Mouse (Mus musculus) thymus, postnatal 25 days (tissue): ENCODE measurements around the gene Dab1.

Source experiments
- DNase-seq: peaks from one replicate; pipeline ENCODE4 v3.0.0; 2022

Dab1 gene

DNA sequence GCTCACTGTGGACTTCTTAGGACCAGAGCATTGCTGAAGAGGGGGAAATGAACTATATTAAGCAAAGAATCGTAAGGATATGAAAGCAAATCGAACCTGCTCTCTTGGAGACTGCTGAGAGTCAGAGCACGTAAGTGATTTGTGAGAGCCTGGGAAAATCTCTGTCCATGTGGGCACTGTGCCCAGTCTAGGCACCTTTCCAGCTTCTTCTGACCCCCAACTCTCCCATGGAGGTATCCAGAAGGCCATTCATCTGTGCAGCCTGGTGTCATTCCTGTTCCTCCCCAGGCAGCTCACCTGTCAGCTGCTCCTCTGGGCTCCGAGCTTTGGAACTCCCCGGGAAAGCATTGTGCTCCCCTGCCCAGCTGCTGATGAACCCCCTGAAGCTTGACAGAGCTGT is 389.2 kb downstream of the Dab1 start:
- no peak for DNase-seq

- DNase-seq: no peak
Observed at GRCm38 (mm10) chr4:104011683-104012082, 392.5 kb downstream of the Dab1 start.

GRCm38 (mm10) chr4:104012150-104012549 is 393.0 kb downstream of the Dab1 start:
- no peak for DNase-seq

DNA sequence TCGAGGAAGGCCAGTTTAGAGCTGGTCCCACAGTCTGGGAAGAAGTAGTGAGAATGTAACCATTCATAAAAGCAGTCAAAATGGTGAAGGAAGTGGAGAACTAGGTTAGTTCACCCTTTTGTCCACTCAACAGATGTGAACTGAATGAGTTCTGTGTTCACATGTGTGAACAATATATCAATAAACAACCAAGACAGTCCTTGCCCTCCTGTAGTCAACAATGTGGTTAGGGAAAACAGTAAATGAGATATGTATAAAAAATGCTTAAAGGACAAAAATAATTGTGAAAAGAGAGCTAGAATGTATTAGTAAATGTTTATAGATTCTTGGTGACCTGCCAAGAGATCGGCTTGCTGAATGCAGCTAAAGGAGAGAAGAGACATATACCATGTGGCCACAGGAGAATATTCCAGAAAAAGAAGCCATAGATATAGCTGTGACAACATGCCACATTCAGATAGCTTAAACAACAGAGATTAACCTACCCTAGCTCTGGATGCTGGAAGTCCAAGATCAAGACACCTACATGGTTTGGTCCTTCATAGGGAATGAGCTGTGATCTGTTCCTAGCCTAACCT is 406.0 kb downstream of the Dab1 start:
- DNase-seq: no peak

DNA sequence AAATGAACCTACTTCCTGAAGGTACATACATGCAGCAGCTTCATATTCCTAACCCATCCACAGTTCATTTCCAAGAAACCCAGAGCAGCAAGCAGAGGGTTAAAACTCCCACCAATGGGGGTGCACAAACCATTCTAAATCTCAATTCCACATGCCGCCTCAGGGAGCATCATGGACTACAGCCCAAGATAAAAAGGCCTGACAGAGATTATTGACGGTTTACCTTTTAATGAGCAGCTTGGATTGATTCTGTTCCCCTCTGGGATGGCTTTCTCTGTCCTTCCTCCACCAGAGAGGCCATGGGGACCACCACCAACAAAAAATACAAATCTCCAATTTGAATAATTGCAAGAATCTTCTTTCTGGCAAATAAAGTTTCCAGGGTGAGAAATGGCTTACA is 407.7 kb downstream of the Dab1 start:
- DNase-seq: no peak

- no peak for DNase-seq
Observed at GRCm38 (mm10) chr4:104027239-104027638, 408.1 kb downstream of the Dab1 start.

DNA sequence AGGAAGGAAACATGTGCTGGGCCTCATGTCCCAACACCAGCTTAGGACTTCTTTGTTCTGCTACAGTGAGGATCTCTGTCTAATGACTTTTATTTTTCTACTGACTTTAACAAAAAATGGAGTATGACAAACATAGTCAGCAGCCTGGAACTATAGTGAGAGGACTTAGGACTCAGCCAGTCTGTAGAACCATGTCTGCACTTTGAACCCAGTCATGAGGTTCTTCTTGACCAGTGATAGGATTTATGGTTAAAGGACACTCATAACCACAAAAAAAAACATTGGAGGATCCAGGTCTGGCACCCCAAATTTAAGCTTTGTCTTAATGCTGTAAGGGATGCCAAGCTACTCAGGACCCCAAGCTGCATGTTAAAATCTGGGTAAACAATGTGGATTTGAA is 416.9 kb downstream of the Dab1 start:
- DNase-seq: no peak

- no peak for DNase-seq
Observed at GRCm38 (mm10) chr4:104039588-104039987, 420.4 kb downstream of the Dab1 start.

DNA sequence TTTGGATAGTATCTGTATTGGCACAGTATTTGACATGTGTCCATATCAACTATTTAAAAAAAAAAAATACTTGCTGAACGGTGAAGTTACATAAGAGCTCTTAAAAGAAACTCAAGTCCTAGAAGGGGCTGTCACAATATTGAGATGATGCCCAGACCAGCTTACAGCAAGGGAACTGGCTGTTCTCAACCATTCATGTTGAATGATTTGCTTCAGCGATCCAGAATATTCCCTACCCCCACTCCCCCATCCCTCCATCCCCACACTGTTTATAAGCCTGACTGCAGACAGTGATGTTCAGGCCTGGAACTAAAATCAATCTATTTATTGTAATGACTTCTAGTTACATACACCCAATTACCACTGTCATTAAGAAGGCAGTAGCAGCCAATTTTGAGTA is 424.3 kb downstream of the Dab1 start:
- no peak for DNase-seq

DNA sequence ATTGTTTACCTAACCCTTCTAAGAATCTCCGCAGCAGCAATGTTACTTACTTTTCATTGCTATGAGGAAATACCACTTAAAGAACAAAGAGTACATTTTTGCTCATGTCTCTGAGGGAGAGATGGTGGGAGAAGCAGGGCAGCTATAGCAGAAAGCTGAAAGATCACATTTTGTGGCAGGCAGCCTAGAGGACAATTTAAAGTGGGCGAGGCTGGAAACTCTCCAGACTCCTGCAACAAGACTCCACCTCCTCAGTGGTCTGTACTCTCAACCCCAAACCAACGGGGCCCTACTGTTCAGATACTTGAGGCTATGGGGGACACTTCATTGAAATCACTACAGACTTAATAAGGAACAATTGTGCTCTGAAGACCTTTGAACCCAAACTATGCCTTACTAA is 425.5 kb downstream of the Dab1 start:
- DNase-seq: no peak

- DNase-seq: no peak
Observed at GRCm38 (mm10) chr4:104047966-104048804, 429.0 kb downstream of the Dab1 start.

DNA sequence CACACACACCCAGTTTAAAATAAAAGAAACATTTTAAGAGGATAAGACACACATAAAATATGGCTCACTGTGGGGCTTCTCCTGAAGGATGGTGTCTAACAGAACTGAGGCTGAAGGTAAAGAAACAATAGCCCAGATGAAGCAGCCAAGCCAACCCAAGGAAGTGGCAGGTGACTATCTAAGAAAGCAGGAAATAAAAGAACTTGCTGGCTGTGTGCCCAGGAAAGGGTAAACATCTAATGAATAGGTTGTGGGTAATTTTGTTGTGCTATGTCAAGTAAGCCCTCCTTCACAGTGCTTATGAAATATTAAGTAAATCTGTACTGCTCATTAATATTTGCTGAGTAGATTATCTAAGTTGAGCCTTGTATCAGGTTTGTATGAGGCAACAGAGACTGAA is 438.0 kb downstream of the Dab1 start:
- DNase-seq: no peak

DNA sequence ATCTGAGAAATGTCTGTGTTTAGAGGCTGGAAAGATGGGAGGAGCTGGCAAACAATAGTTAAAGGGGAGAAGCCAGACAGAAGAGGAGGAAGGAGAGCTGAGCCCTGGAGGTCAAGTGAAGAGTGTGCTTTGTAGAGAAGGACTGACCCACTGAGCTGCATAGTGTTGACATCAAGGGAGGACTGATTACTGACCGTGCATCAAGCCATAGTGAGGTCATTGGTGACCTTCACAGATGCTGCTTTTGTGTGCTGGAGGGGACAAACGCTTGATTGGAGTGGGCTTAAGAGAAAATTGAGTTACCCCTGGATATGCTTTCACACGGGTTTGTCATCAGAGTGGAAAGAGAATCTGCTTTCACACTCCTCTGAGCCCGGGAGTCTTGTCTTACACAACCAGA is 440.4 kb downstream of the Dab1 start:
- DNase-seq: no peak

DNA sequence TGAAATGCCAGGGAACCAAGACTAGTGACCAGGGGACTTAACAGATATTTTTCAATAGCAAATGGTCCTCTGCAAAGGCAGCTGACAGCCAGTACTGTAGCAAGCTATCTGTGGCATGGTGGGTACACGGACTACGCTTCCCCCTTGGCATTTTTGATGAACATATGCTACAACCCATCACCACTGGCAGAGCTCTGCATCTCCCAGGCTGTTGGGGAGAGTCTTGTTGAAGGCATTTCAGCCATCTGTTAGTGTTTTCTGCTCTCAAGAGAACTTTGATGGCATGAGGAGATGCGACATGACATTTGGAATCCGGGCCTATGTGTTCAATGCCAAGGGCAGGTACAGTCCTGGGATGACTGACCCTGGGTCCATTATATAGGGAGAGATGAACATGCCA is 443.2 kb downstream of the Dab1 start:
- no peak for DNase-seq

DNA sequence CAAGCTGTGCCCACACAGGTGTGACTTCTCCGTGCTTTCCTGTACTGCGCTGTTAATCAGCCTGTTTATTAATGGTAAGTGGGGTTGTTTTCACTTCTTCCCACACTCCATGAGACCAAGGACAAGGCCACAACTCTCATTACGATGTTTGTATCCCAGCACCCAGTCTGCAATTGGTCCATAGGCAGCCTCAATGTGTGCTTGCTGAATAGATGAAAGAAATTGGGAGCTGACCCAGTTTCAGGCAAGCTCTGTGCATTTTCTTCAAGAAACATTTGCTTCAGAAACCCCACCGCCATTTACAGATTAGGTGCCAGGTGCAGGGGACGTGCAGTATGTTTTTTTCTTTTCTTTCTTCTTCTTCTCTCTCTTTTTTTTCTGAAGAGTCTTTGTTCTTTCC is 447.7 kb downstream of the Dab1 start:
- no peak for DNase-seq

GRCm38 (mm10) chr4:104067748-104068147 is 448.6 kb downstream of the Dab1 start:
- DNase-seq: no peak

GRCm38 (mm10) chr4:104071296-104071695 is 452.1 kb downstream of the Dab1 start:
- no peak for DNase-seq

GRCm38 (mm10) chr4:104073920-104074459 is 454.8 kb downstream of the Dab1 start:
- DNase-seq: no peak

GRCm38 (mm10) chr4:104077771-104078170 is 458.6 kb downstream of the Dab1 start:
- no peak for DNase-seq

- DNase-seq: no peak
Observed at GRCm38 (mm10) chr4:104106299-104106698, 487.1 kb downstream of the Dab1 start.

GRCm38 (mm10) chr4:104111614-104112013 is 492.5 kb downstream of the Dab1 start:
- no peak for DNase-seq

GRCm38 (mm10) chr4:104113209-104114005 is 494.2 kb downstream of the Dab1 start:
- DNase-seq: no peak

GRCm38 (mm10) chr4:104114006-104114361 is 494.8 kb downstream of the Dab1 start:
- no peak for DNase-seq

DNA sequence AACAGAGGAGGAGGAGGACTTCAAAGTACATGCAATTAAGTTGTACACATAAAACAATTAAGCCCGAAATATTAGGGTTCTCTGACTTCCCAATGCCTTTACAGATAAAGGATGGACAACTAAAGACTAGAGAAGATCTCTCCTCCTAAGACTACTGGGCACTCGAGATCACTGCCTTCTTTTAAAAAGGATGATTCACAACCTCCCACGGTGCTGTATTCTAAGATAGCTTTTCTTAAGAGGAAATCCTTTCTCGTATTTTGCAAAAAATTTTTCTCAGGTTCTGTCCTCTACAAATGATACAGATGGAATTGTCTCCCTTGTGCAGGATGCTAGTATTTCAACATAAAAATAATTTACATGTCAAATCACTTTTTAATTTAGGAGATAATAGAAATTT is 500.9 kb downstream of the Dab1 start:
- no peak for DNase-seq
